ENCODE assay signal across 8 mouse cellular contexts in the genomic region with DNA sequence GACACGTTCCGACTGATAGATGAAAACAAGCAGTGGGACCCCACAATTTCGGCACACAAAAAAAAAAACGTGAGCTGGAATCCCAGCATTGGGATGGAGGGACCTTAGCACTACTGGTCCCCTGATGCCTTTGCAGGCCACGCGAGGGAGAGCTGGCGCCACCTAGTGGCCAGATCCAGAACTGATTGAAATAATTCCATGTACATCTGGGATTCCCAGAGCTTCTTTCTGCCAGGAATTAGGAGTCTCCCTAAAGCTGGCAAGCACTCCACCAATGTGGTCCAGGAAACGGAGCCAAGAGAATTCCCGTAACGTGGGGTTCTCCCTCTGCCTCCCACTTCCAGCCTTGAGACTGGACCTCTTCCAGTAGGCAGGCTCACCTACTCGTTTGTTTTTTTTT. TPM values are rescaled to one million over a fixed set of nuclear protein-coding genes. Genes with fewer than 3 reads are reported as not detected.
A peak's percentile ranks its signal among the peaks of the same experiment; 100 is the strongest.
DNase-seq lines count a peak whose midpoint lies in the region; ATAC-seq and TF ChIP-seq lines count a peak whose summit lies in the region.

No protein-coding gene starts in this region.

- TF ChIP-seq CTCF in thymus, adult 2 months (IDR thresholded peaks at IDR 0.05; ENCODE audit: borderline replicate concordance, control insufficient read depth, extremely low read depth, insufficient read depth, low read length, poor library complexity): peak; percentile 77; the same call in 1 of the 2 replicates

- H3K9ac ChIP-seq in kidney, embryonic 14.5 days (ENCODE audit: low read depth, low read length): no peak overlapping the region

- TF ChIP-seq POLR2A in thymus, adult 2 months (IDR thresholded peaks at IDR 0.05; ENCODE audit: control insufficient read depth, extremely low read depth, insufficient read depth, low read length, poor library complexity): no peak

- DNase-seq in kidney, adult 11 months: peak; percentile 36
- peak; percentile 97 to 98 for DNase-seq in cerebellum, postnatal 10 days
- DNase-seq in frontal cortex, postnatal 14 days (ENCODE audit: low spot score in 2 of 2): peak; percentile 76 to 91
- DNase-seq in induced T-regulatory cell, adult 2 months (ENCODE audit: low read depth): peak; percentile 27
- DNase-seq in left cerebral cortex, postnatal 4 days: peak; percentile 96
- DNase-seq in naive thymus-derived CD4-positive, alpha-beta T cell, adult 2 months (ENCODE audit: low read depth): peak; percentile 25
- DNase-seq in thymus, adult 2 months: peak; percentile 57

- no peak overlapping the region for H3K4me3 ChIP-seq in kidney, embryonic 14.5 days (ENCODE audit: low read length)
- no peak overlapping the region for H3K4me3 ChIP-seq in thymus, adult 2 months (ENCODE audit: control insufficient read depth, insufficient read depth, low read length)

- H3K36me3 ChIP-seq in kidney, embryonic 14.5 days (ENCODE audit: control insufficient read depth, insufficient read depth, low read length): no peaks in the 10 kb centered on the region
- H3K36me3 ChIP-seq in thymus, adult 2 months (ENCODE audit: control insufficient read depth, insufficient read depth, low read length): no peaks in the 10 kb centered on the region

- intact Hi-C loops in left cerebral cortex, postnatal 4 days (cut with DNase I): loop anchor here (5.0 kb wide), 1 partner anchor 1295 kb away; no protein-coding TSS in a partner anchor

- no peak for ATAC-seq in kidney, embryonic 14.5 days (ENCODE audit: low FRiP score, low TSS enrichment)

- H3K4me1 ChIP-seq in kidney, embryonic 14.5 days (ENCODE audit: control insufficient read depth, insufficient read depth, low read length): no peaks in the 10 kb centered on the region
- no peaks in the 10 kb centered on the region for H3K4me1 ChIP-seq in thymus, adult 2 months (replicated peaks; ENCODE audit: control insufficient read depth, insufficient read depth, low read length)

- no peaks in the 10 kb centered on the region for H3K27me3 ChIP-seq in kidney, embryonic 14.5 days (ENCODE audit: control insufficient read depth, insufficient read depth, low read length)
- H3K27me3 ChIP-seq in thymus, adult 2 months (ENCODE audit: control insufficient read depth, insufficient read depth, low read length): no peaks in the 10 kb centered on the region

- no peak overlapping the region for H3K4me2 ChIP-seq in kidney, embryonic 14.5 days (replicated peaks; ENCODE audit: low read depth, low read length)

- H3K9me3 ChIP-seq in kidney, embryonic 14.5 days (ENCODE audit: control insufficient read depth, low read length): no peaks in the 10 kb centered on the region

- WGBS in kidney, embryonic 14.5 days: 16% methylated on average over 11 of the region's 11 CpGs
- 18% methylated on average over 11 of the region's 11 CpGs for WGBS in thymus, adult 2 months

- no peak overlapping the region for H3K27ac ChIP-seq in kidney, embryonic 14.5 days (ENCODE audit: low read depth, low read length)
- no peak overlapping the region for H3K27ac ChIP-seq in thymus, adult 2 months (ENCODE audit: control insufficient read depth, insufficient read depth, low read length)

RNA-seq across cellular contexts. Expression of gene Mc3r, which starts 41.3 kb away (rescaled TPM):
- not detected in 2 replicates for polyA plus RNA-seq in kidney, embryonic 14.5 days (2014; fragmentation: Nextera tagmentation; extraction: Ambion mirVana)
- total RNA-seq in left cerebral cortex, postnatal 4 days (2021): under 1 TPM; 0.18 TPM
- polyA plus RNA-seq in thymus, adult 2 months (2012; rRNA removed): not detected in 2 replicates

Comparison
In these comparisons a context has a peak if more than half of its experiments do, and no peak if none do; other contexts are left out.
1. DNase-seq: peak in every context shown above with its lines; median percentile 98 in cerebellum, postnatal 10 days; 96 in left cerebral cortex, postnatal 4 days; 84 in frontal cortex, postnatal 14 days; 57 in thymus, adult 2 months; 36 in kidney, adult 11 months; 27 in induced T-regulatory cell, adult 2 months; 25 in naive thymus-derived CD4-positive, alpha-beta T cell, adult 2 months.